ENCODE assay signal across 8 mouse cellular contexts in the genomic region with DNA sequence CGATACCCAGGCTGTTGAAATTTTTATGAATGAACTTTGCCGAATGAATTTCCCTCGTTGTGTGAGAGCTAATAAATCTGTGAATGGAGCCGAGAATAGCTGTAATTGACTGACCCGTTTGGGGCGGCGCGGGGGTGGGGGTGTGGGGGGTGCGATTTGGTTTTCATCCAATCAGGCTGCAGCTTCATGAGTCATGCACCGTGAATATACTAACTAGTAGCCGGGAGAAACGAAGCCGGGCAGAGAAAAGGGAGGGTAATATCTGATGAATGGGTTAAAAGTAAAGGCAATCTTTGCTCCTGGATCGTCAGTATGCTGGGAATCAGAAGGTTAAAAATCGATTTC. TPM values are rescaled to one million over a fixed set of nuclear protein-coding genes. Genes with fewer than 3 reads are reported as not detected.
DNase-seq lines count a peak whose midpoint lies in the region; ATAC-seq and TF ChIP-seq lines count a peak whose summit lies in the region.

Shc4 (minus strand) TSS at position 63 of the 345 bp plus-strand sequence.

- peaks cover 26% of the 10 kb centered on the region for H3K4me1 ChIP-seq in embryonic facial prominence, embryonic 10.5 days
- peaks cover 35% of the 10 kb centered on the region for H3K4me1 ChIP-seq in hindbrain, embryonic 13.5 days (replicated peaks)
- peaks cover 14% of the 10 kb centered on the region for H3K4me1 ChIP-seq in liver, postnatal 0 days (ENCODE audit: insufficient read depth)

- no peaks in the 10 kb centered on the region for H3K9me3 ChIP-seq in embryonic facial prominence, embryonic 10.5 days
- no peaks in the 10 kb centered on the region for H3K9me3 ChIP-seq in hindbrain, embryonic 13.5 days
- H3K9me3 ChIP-seq in liver, postnatal 0 days (ENCODE audit: low read length): no peaks in the 10 kb centered on the region

- peak; percentile 88 for ATAC-seq in hindbrain, embryonic 13.5 days (ENCODE audit: low FRiP score)
- ATAC-seq in liver, postnatal 0 days: peak; percentile 55; the same call in 1 of the 2 replicates
- no peak for ATAC-seq in activated CD4-positive, CD25-positive, alpha-beta regulatory T cell, adult 4 months

- H3K4me2 ChIP-seq in hindbrain, embryonic 13.5 days: peak within 1 kb of the TSS; percentile 99
- H3K4me2 ChIP-seq in liver, postnatal 0 days (ENCODE audit: low read depth, low read length): peak within 1 kb of the TSS; percentile 86

- peak within 1 kb of the TSS; percentile 71 for H3K27ac ChIP-seq in embryonic facial prominence, embryonic 10.5 days (replicated peaks)
- H3K27ac ChIP-seq in hindbrain, embryonic 13.5 days: peak within 1 kb of the TSS; percentile 76
- no peak within 1 kb of the TSS for H3K27ac ChIP-seq in liver, postnatal 0 days (ENCODE audit: low read depth)

- no peak for TF ChIP-seq EP300 in liver, postnatal 0 days (IDR thresholded peaks at IDR 0.05; ENCODE audit: low read depth)

- no peak for TF ChIP-seq CTCF in liver, postnatal 0 days (IDR thresholded peaks at IDR 0.05; ENCODE audit: low read depth)

- DNase-seq in left cerebral cortex, adult 9 months (ENCODE audit: low spot score in 2 of 2): peak; percentile 13 to 26
- DNase-seq in left cerebral cortex, postnatal 36 days (ENCODE audit: low spot score in 2 of 2): no peak
- peak; percentile 81 for DNase-seq in Muller cell, postnatal 12 days (ENCODE audit: inconsistent ontology term)
- DNase-seq in embryonic facial prominence, embryonic 10.5 days (ENCODE audit: low spot score): peak; percentile 79
- DNase-seq in liver, postnatal 0 days: peak; percentile 34
- no peak for DNase-seq in urinary bladder, adult 2 months (ENCODE audit: low spot score)

- H3K36me3 ChIP-seq in embryonic facial prominence, embryonic 10.5 days (replicated peaks): no peaks in the 10 kb centered on the region
- H3K36me3 ChIP-seq in hindbrain, embryonic 13.5 days: no peaks in the 10 kb centered on the region
- no peaks in the 10 kb centered on the region for H3K36me3 ChIP-seq in liver, postnatal 0 days (replicated peaks; ENCODE audit: insufficient read depth, low read length)

- H3K9ac ChIP-seq in hindbrain, embryonic 13.5 days: peak within 1 kb of the TSS; percentile 79
- H3K9ac ChIP-seq in liver, postnatal 0 days (replicated peaks): peak within 1 kb of the TSS; percentile 41; the same call in 1 of the 2 replicates

- under 1% methylated on average over 15 of the region's 15 CpGs for WGBS in embryonic facial prominence, embryonic 10.5 days
- WGBS in hindbrain, embryonic 13.5 days: under 1% methylated on average over 15 of the region's 15 CpGs
- WGBS in liver, postnatal 0 days (ENCODE audit: insufficient replicate concordance): 2% methylated on average over 15 of the region's 15 CpGs

- H3K4me3 ChIP-seq in embryonic facial prominence, embryonic 10.5 days: peak within 1 kb of the TSS; percentile 72
- peak within 1 kb of the TSS; percentile 55 for H3K4me3 ChIP-seq in hindbrain, embryonic 13.5 days
- H3K4me3 ChIP-seq in liver, postnatal 0 days (ENCODE audit: low read depth, low read length): peak within 1 kb of the TSS; percentile 42

- intact Hi-C loops in left cerebral cortex, postnatal 36 days (cut with DNase I): no loop called here

- peaks cover 88% of the 10 kb centered on the region for H3K27me3 ChIP-seq in embryonic facial prominence, embryonic 10.5 days (replicated peaks; ENCODE audit: low read depth, poor library complexity, severe bottlenecking)
- peaks cover 49% of the 10 kb centered on the region for H3K27me3 ChIP-seq in hindbrain, embryonic 13.5 days
- peaks cover 47% of the 10 kb centered on the region for H3K27me3 ChIP-seq in liver, postnatal 0 days (ENCODE audit: insufficient read depth, low read length)

RNA-seq across cellular contexts. Expression of gene Shc4, which starts in this region (rescaled TPM):
- 1 to 10 TPM; 5.3 to 5.7 TPM for total RNA-seq in left cerebral cortex, postnatal 36 days (2021)
- 1.2 and 2.0 TPM in 2 replicates for polyA plus RNA-seq in embryonic facial prominence, embryonic 10.5 days (2016; fragmentation: Nextera tagmentation; extraction: Ambion mirVana)
- 2.8 and 3.0 TPM in 2 replicates for polyA plus RNA-seq in hindbrain, embryonic 13.5 days (2015; fragmentation: Nextera tagmentation; extraction: Ambion mirVana)
- polyA plus RNA-seq in liver, postnatal 0 days (2015; fragmentation: Nextera tagmentation; extraction: Ambion mirVana): 0.26 and 0.32 TPM in 2 replicates
- 0.32 and 0.53 TPM in 2 replicates for polyA plus RNA-seq in urinary bladder, adult 2 months (2012; rRNA removed)
- polyA plus RNA-seq in activated CD4-positive, CD25-positive, alpha-beta regulatory T cell, adult 4 months (2017; shearing (Covaris generic)): under 1 TPM; 0.17 to 0.50 TPM

Comparison
In these comparisons a context has a peak if more than half of its experiments do, and no peak if none do; other contexts are left out.
1. DNase-seq: peak in left cerebral cortex, adult 9 months (2 of 2), Muller cell, postnatal 12 days (single experiment) and embryonic facial prominence, embryonic 10.5 days (single experiment); none in left cerebral cortex, postnatal 36 days (0 of 2) and urinary bladder, adult 2 months (single experiment).
2. Peak in DNase-seq, ATAC-seq, H3K4me3 ChIP-seq, H3K9ac ChIP-seq and H3K4me2 ChIP-seq in liver, postnatal 0 days; RNA of the gene not detected or under 1 TPM.
3. Peak in every context shown above with its lines, with median percentiles within 50 percentile points of each other: H3K4me3 ChIP-seq.